Mouse (Mus musculus) heart, embryonic 14.5 days (tissue): ENCODE data around the gene Eri3. TPM values are rescaled to one million over a fixed set of nuclear protein-coding genes. Genes with fewer than 3 reads are reported as not detected.

Experiments
- ATAC-seq: fragments of 200-750 bp; cut with Nextera tagmentation; 2 replicates; pipeline ENCODE4 v1.8.0; 2017; ENCODE audit warnings: low read depth, moderate TSS enrichment; ENCODE audit not compliant: insufficient number of reproducible peaks, insufficient read depth, low FRiP score
- H3K27ac ChIP-seq, 2 experiments: fragments of 200-500 bp in 1 of 2; fragments of 300-500 bp in 1 of 2; sonication (generic) in 1 of 2; replicated peaks in 1 of 2; 2 replicates each; pipeline ENCODE4 v1.5.1; 2012 to 2014; ENCODE audit warnings: low read depth in 2 of 2, low read length in 2 of 2, control low read depth in 1 of 2, mild to moderate bottlenecking in 1 of 2, mixed read lengths in 1 of 2; ENCODE audit not compliant: control insufficient read depth in 1 of 2, insufficient read depth in 1 of 2
- H3K27me3 ChIP-seq: fragments of 300-500 bp; sonication (generic); 2 replicates; pipeline ENCODE4 v1.6.1; 2014; ENCODE audit warnings: mild to moderate bottlenecking, low read length, control low read depth; ENCODE audit not compliant: control insufficient read depth, insufficient read depth
- H3K36me3 ChIP-seq: fragments of 300-500 bp; sonication (generic); 2 replicates; pipeline ENCODE4 v1.6.1; 2014; ENCODE audit warnings: mild to moderate bottlenecking, control low read depth, low read length, mixed read lengths; ENCODE audit not compliant: control insufficient read depth, insufficient read depth
- H3K4me1 ChIP-seq, 2 experiments: fragments of 200-500 bp in 1 of 2; fragments of 300-500 bp in 1 of 2; sonication (generic) in 1 of 2; 2 replicates each; pipeline ENCODE4 v1.6.1; 2012 to 2014; ENCODE audit warnings: low read length in 2 of 2, control low read depth in 1 of 2, mixed read lengths in 1 of 2; ENCODE audit not compliant: control insufficient read depth in 2 of 2, insufficient read depth in 2 of 2
- H3K4me2 ChIP-seq: fragments of 300-500 bp; sonication (generic); 2 replicates; pipeline ENCODE4 v1.6.1; 2014; ENCODE audit warnings: mild to moderate bottlenecking, low read length
- H3K4me3 ChIP-seq, 2 experiments: fragments of 200-500 bp in 1 of 2; fragments of 300-500 bp in 1 of 2; sonication (generic) in 1 of 2; 2 replicates each; pipeline ENCODE4 v1.5.1; 2012 to 2014; ENCODE audit warnings: low read length in 2 of 2, mild to moderate bottlenecking in 2 of 2, control low read depth in 1 of 2, low read depth in 1 of 2, moderate library complexity in 1 of 2; ENCODE audit not compliant: control insufficient read depth in 1 of 2, insufficient read depth in 1 of 2
- H3K9ac ChIP-seq: fragments of 300-500 bp; sonication (generic); 2 replicates; pipeline ENCODE4 v1.6.1; 2014; ENCODE audit warnings: mild to moderate bottlenecking, low read length
- H3K9me3 ChIP-seq: fragments of 300-500 bp; sonication (generic); 2 replicates; pipeline ENCODE4 v1.6.1; 2016; ENCODE audit warnings: low read length, control low read depth; ENCODE audit not compliant: control insufficient read depth
- WGBS: fragments of 180-500 bp; shearing (Covaris S2); extraction: QIAGEN DNeasy Blood & Tissue Kit; methylation state at CpG from one replicate; pipeline ENCODE4 v1.1.7; 2014; 5-methylcytosine and 5-hydroxymethylcytosine counted together
- polyA plus RNA-seq: library from polyadenylated mRNA; unstranded; fragments of >200 nt; fragmentation: Nextera tagmentation; extraction: Ambion mirVana; gene quantifications from 2 replicates; pipeline ENCODE4 v1.2.1, GENCODE M21; 2014

Eri3 gene
- polyA plus RNA-seq, 1 experiment from 2014 or later, result 128 TPM

DNA sequence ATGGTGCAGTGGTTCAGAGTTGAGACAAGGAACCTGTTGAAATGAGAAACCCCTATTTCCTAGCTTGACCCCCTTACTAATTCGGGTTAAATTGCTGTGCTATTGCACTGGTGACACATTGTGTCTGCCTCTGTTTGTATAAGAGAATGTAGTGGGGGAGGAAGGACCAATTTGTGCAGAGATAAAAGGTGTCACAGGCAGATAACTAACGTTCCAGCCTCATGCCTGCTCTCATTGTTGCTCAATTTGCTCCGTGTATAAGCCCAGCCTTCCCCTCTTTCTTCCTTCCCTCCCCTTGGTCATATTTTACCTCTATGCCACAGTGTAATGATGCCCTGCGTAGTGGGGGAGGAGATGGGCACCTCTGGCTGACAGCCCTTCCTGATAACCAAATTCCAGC, 61.2 kb downstream of the Eri3 start:
- Histone ChIP-seq H3K4me3 (no peak overlapping the region), H3K9ac (no peak overlapping the region), H3K4me2 (no peak overlapping the region), H3K9me3 (no peaks in the 10 kb centered on the region), H3K4me1 (peaks cover 16 to 33% of the 10 kb centered on the region in 2 experiments), H3K27ac (no peak overlapping the region), H3K36me3 (peaks cover 49% of the 10 kb centered on the region), H3K27me3 (no peaks in the 10 kb centered on the region)
- ATAC-seq, result no peak
- 12% methylated on average over 4 of the region's 4 CpGs for WGBS

DNA sequence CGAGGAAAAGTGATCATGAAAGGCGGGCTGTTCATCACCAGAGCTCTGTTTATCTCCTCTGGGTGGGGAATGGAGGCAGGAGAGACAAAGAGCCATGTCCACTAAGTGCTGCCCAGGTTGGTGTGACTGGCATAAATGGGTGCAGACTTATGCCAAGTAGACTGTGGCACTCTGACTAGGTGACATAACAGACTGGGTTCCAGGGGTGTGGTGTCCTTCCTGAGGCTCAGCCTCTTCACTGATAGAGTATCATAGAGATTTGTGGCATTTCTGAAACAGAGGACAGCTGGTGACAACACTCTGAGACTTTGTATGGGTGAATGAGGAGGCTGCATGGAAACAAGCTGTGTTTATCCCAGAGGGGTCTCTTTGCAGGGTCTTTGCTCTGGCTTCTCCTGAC, 61.6 kb downstream of the Eri3 start:
- peaks cover 53% of the 10 kb centered on the region for H3K36me3 ChIP-seq
- H3K9me3 ChIP-seq, result no peaks in the 10 kb centered on the region
- no peak for ATAC-seq
- H3K4me2 ChIP-seq, result no peak overlapping the region
- peaks cover 16 to 33% of the 10 kb centered on the region in 2 experiments for H3K4me1 ChIP-seq
- no peaks in the 10 kb centered on the region for H3K27me3 ChIP-seq
- no peak overlapping the region for H3K4me3 ChIP-seq
- no peak overlapping the region for H3K27ac ChIP-seq
- WGBS, result 22% methylated on average over 2 of the region's 2 CpGs
- H3K9ac ChIP-seq, result no peak overlapping the region

DNA sequence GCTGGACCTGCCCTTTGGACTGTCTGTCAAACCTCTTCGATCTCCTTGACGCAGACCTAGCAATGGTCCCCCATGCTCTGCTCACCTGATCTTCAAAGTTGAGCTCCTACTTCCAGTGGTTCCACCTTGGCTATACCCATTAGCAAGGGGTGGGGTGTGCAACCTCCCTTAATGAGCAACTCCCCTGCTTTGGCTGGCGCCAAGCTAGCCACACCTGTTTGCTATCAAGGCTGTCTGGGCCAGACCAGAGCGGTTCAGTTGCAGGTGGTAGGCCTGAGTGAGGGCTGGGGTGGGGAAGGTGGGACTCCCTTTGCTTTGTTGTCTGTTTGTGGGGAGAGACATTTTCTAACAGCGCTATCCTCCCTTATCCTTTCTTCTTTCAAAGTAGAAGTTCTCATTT, 62.5 kb downstream of the Eri3 start:
- 93% methylated on average over 5 of the region's 5 CpGs for WGBS
- ATAC-seq, result no peak
- H3K9ac ChIP-seq, result no peak overlapping the region
- H3K4me3 ChIP-seq, result no peak overlapping the region
- H3K36me3 ChIP-seq, result peaks cover 62% of the 10 kb centered on the region
- no peaks in the 10 kb centered on the region for H3K9me3 ChIP-seq
- H3K27ac ChIP-seq, result no peak overlapping the region
- H3K27me3 ChIP-seq, result no peaks in the 10 kb centered on the region
- peaks cover 16 to 33% of the 10 kb centered on the region in 2 experiments for H3K4me1 ChIP-seq
- H3K4me2 ChIP-seq, result no peak overlapping the region

- Histone ChIP-seq H3K9me3 (no peaks in the 10 kb centered on the region), H3K4me1 (peaks cover 13 to 28% of the 10 kb centered on the region in 2 experiments), H3K4me2 (no peak overlapping the region), H3K27me3 (no peaks in the 10 kb centered on the region), H3K36me3 (peaks cover 66% of the 10 kb centered on the region), H3K4me3 (no peak overlapping the region), H3K27ac (no peak overlapping the region), H3K9ac (no peak overlapping the region)
- ATAC-seq, result no peak
- 96% methylated on average over 4 of the region's 4 CpGs for WGBS
Measured at GRCm38 (mm10) chr4:117613153-117613773, 63.1 kb downstream of the Eri3 start.

DNA sequence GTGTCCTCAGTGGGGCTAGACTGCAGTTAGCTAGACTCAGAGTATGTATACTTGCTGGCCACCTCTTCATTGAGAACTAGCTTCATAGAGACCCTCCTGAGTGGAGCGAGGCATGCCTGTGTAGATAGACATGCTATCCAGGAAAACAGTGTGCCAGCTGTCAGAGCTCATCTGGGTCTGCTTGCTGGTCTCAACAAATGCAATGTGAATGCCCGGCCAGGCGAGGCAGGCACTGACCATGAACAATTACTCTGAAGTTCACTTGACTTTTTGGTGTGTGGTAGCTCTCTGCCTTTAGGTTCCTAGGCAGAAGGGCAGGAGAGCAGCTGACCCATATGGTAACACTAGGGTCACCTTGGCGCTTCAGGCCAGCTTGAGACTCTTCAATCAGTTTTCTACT, 66.4 kb downstream of the Eri3 start:
- H3K27ac ChIP-seq, result no peak overlapping the region
- no peak overlapping the region for H3K4me3 ChIP-seq
- WGBS, result 87% methylated on average over 4 of the region's 4 CpGs
- no peak overlapping the region for H3K9ac ChIP-seq
- no peaks in the 10 kb centered on the region for H3K27me3 ChIP-seq
- H3K4me1 ChIP-seq, result peaks cover under 1 to 5% of the 10 kb centered on the region in 2 experiments; a peak in 2 of 4 replicates
- no peaks in the 10 kb centered on the region for H3K9me3 ChIP-seq
- no peak overlapping the region for H3K4me2 ChIP-seq
- no peak for ATAC-seq
- H3K36me3 ChIP-seq, result peaks cover 75% of the 10 kb centered on the region

DNA sequence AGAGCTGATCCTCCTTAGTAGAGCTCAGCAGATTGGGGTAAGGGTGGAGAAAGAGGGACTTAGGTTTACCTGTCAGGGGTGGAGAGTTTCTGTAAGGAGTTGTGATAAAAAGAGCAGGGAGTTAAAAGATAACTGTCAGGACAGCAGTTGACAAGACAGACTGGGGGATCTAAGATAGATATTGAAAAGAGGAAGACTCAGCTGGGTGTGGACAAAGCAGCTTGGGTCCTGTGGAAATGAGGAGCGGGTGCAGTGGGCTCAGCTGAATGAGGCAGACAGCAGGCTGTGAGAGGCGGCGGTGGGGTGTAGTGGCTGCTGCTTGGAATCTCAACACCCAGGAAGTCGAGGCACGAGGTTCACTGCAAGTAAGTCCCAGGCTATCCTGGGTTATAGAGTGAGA, 72.1 kb downstream of the Eri3 start:
- no peaks in the 10 kb centered on the region for H3K27me3 ChIP-seq
- WGBS, result 78% methylated on average over 5 of the region's 5 CpGs
- H3K27ac ChIP-seq, result no peak overlapping the region; a peak in 1 of 4 replicates
- H3K4me1 ChIP-seq, result peaks cover 13 to 23% of the 10 kb centered on the region in 2 experiments
- no peak overlapping the region for H3K4me2 ChIP-seq
- no peaks in the 10 kb centered on the region for H3K9me3 ChIP-seq
- H3K36me3 ChIP-seq, result peaks cover 41% of the 10 kb centered on the region
- no peak overlapping the region for H3K9ac ChIP-seq
- no peak for ATAC-seq
- H3K4me3 ChIP-seq, result no peak overlapping the region

GRCm38 (mm10) chr4:117623025-117623424, 72.9 kb downstream of the Eri3 start:
- H3K4me3 ChIP-seq, result no peak overlapping the region
- H3K4me2 ChIP-seq, result no peak overlapping the region
- 28% methylated on average over 2 of the region's 2 CpGs for WGBS
- no peaks in the 10 kb centered on the region for H3K27me3 ChIP-seq
- H3K27ac ChIP-seq, result peak overlapping the region; percentile 33 to 51; a peak in 3 of 4 replicates
- no peaks in the 10 kb centered on the region for H3K9me3 ChIP-seq
- peaks cover 35% of the 10 kb centered on the region for H3K36me3 ChIP-seq
- no peak overlapping the region for H3K9ac ChIP-seq
- peaks cover 13 to 23% of the 10 kb centered on the region in 2 experiments for H3K4me1 ChIP-seq
- ATAC-seq, result no peak

- ATAC-seq, result no peak
- no peaks in the 10 kb centered on the region for H3K27me3 ChIP-seq
Measured at GRCm38 (mm10) chr4:117624660-117625059, 74.5 kb downstream of the Eri3 start.

More at GRCm38 (mm10) chr4:117624660-117625059, 74.5 kb downstream of the Eri3 start:
- H3K9ac ChIP-seq, result no peak overlapping the region
- no peak overlapping the region for H3K27ac ChIP-seq
- 94% methylated on average over 5 of the region's 5 CpGs for WGBS
- H3K4me2 ChIP-seq, result no peak overlapping the region
- H3K9me3 ChIP-seq, result no peaks in the 10 kb centered on the region
- peaks cover 13 to 27% of the 10 kb centered on the region in 2 experiments for H3K4me1 ChIP-seq
- no peak overlapping the region for H3K4me3 ChIP-seq
- peaks cover 29% of the 10 kb centered on the region for H3K36me3 ChIP-seq
